Mouse (Mus musculus) forebrain, postnatal 0 days (tissue): ENCODE results near the gene Serpinb1c. TPM values are rescaled to one million over a fixed set of nuclear protein-coding genes. Genes with fewer than 3 reads are reported as not detected.
"Not testable (repeated sequence)": the region's sequence is repeated elsewhere in the genome, so short reads cannot be mapped to it uniquely, and the experiment has no call there.

Experiments used
- ATAC-seq: fragments of 200-750 bp; cut with Nextera tagmentation; 2 replicates; pipeline ENCODE4 v1.8.0; 2017; ENCODE audit warnings: mild to moderate bottlenecking, moderate library complexity
- DNase-seq: peaks from one replicate; pipeline ENCODE4 v3.0.0-alpha.2; 2015
- H3K27ac ChIP-seq: fragments of 300-500 bp; sonication (generic); 2 replicates; pipeline ENCODE4 v1.5.1; 2014; ENCODE audit warnings: low read depth, mild to moderate bottlenecking, antibody characterized with exemption, low read length, moderate library complexity, mixed read lengths
- H3K27me3 ChIP-seq: fragments of 300-500 bp; sonication (generic); 2 replicates; pipeline ENCODE4 v1.6.1; 2014; ENCODE audit warnings: mild to moderate bottlenecking, low read length, mixed read lengths; ENCODE audit not compliant: insufficient read depth
- H3K36me3 ChIP-seq: fragments of 300-500 bp; sonication (generic); 2 replicates; pipeline ENCODE4 v1.6.1; 2014; ENCODE audit warnings: mild to moderate bottlenecking, moderate library complexity; ENCODE audit not compliant: insufficient read depth
- H3K4me1 ChIP-seq: fragments of 300-500 bp; sonication (generic); 2 replicates; pipeline ENCODE4 v1.6.1; 2014; ENCODE audit warnings: antibody characterized with exemption; ENCODE audit not compliant: insufficient read depth
- H3K4me2 ChIP-seq: fragments of 300-500 bp; sonication (generic); 2 replicates; pipeline ENCODE4 v1.6.1; 2014; ENCODE audit warnings: low read depth, mild to moderate bottlenecking, moderate library complexity
- H3K4me3 ChIP-seq: fragments of 300-500 bp; sonication (generic); 2 replicates; pipeline ENCODE4 v1.5.1; 2014; ENCODE audit warnings: low read depth, low read length, mixed read lengths
- H3K9ac ChIP-seq: fragments of 300-500 bp; sonication (generic); 2 replicates; pipeline ENCODE4 v1.6.1; 2014; ENCODE audit warnings: mild to moderate bottlenecking
- H3K9me3 ChIP-seq: fragments of 300-500 bp; sonication (generic); 2 replicates; pipeline ENCODE4 v1.6.1; 2016; ENCODE audit warnings: low read length
- CTCF ChIP-seq: sonication (generic); IDR thresholded peaks from 2 replicates; pipeline ENCODE4 v1.5.1; 2016; ENCODE audit warnings: antibody characterized with exemption, control low read depth, low read depth
- WGBS: fragments of 180-500 bp; shearing (Covaris S2); extraction: QIAGEN DNeasy Blood & Tissue Kit; methylation state at CpG from one replicate; pipeline ENCODE4 v1.1.7; 2014; 5-methylcytosine and 5-hydroxymethylcytosine counted together
- polyA plus RNA-seq: library from polyadenylated mRNA; unstranded; fragments of >200 nt; fragmentation: Nextera tagmentation; extraction: Ambion mirVana; gene quantifications from 2 replicates; pipeline ENCODE4 v1.2.1, GENCODE M21; 2015
- total RNA-seq: library from RNA; depleted of rRNA; stranded (reverse); fragments of >200 nt; gene quantifications from 2 replicates; pipeline ENCODE4 v1.2.3, GENCODE M21; 2014

The Serpinb1c gene
- total and polyA plus RNA-seq, 2 experiments from 2014 or later: not detected

DNA sequence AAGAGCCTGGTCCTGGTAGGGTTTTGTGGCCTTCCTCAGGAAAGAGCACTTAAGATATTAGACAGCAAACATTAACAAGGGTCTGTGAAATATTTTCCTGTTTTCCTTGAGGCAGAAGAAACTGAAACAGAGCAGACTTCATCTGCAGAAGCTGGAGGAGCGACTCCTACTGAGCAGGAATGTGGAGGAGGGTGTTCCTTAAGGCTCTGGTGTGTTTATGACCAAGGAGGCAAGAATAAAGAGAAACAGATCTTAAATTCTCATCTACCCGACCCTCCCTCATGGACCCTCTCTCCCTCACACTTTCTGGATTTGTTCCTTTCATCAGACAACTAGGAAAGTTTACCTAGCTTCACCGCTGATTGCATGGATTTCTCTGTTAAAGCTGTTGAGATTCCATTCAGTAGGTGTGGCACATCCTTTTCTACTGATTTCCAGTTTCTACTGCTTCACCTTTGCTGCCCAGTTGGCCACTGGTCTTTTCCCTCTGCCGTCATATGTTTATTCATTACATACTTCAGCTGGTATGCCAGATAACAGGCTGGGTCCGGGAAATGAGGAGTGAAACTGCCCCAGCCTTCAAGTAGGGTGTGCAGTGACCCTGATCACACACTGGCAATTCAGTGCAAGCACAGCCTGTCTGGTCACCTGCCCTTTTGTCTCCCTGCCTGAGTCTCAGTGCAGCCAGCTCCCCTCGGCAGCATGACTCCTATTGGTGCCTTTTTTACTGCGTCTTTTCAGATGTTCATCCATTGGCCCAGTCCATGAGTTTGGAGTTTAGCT is 26.8 kb upstream of the Serpinb1c start:
- ATAC-seq (no peak), DNase-seq (no peak)
- WGBS: 68% methylated on average over 7 of the region's 7 CpGs
- Histone ChIP-seq H3K4me2 (no peak overlapping the region), H3K36me3 (no peaks in the 10 kb centered on the region), H3K27ac (no peak overlapping the region), H3K9ac (no peak overlapping the region), H3K4me1 (no peaks in the 10 kb centered on the region), H3K4me3 (no peak overlapping the region), H3K9me3 (no peaks in the 10 kb centered on the region), H3K27me3 (no peaks in the 10 kb centered on the region)
- TF ChIP-seq CTCF: no peak

DNA sequence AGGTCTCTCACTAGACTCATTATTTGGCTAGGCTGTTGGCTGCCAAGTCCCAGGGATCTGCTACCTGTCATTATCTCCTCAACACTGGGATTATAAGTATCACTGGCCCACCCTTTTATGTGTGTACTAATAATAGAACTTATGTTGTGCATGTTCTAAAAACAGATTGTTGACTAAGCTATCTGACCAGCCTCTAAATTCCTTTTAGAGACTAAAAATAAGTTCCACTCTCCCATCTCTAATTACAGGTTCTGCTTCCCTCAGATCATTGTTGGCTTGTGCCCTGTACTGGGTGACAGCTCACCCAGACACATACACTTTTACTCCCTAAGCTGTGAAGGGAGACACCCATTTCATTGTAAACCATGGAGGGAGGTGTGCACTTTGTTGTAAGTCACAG is 24.6 kb upstream of the Serpinb1c start:
- H3K27me3 ChIP-seq: no peaks in the 10 kb centered on the region
- ATAC-seq: no peak
- H3K9me3 ChIP-seq: no peaks in the 10 kb centered on the region
- no peaks in the 10 kb centered on the region for H3K36me3 ChIP-seq
- no peak for TF ChIP-seq CTCF
- no peaks in the 10 kb centered on the region for H3K4me1 ChIP-seq
- no peak overlapping the region for H3K27ac ChIP-seq
- H3K9ac ChIP-seq: no peak overlapping the region
- no peak overlapping the region for H3K4me2 ChIP-seq
- no peak overlapping the region for H3K4me3 ChIP-seq
- DNase-seq: no peak

- H3K4me3 ChIP-seq: no peak overlapping the region
- ATAC-seq: no peak
- no peak for TF ChIP-seq CTCF
Measured at GRCm38 (mm10) chr13:32912770-32913380, 14.9 kb upstream of the Serpinb1c start.

DNA sequence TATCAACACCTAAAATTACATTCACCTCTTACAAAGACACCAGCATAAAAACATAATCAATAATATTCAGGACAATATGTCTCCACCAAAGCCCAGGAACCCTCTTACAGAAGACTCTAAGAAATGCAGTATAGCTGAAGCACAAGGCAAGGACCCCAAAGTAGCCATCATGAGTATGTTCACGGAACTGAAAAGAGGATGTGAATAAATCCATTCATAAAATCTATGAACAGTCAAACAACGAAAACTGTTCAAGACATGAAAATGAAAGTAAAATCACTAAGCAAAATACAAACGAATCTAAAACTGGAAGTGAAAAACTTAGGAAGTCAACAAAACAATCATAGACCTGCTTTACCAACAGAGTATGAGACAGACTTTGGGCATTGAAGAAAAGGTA is 10.2 kb upstream of the Serpinb1c start:
- H3K4me1 ChIP-seq: no peaks in the 10 kb centered on the region
- DNase-seq (no peak), ATAC-seq (no peak)
- no peaks in the 10 kb centered on the region for H3K36me3 ChIP-seq
- H3K9ac ChIP-seq: no peak overlapping the region
- no peak for TF ChIP-seq CTCF
- 85% methylated on average over 3 of the region's 3 CpGs for WGBS
- no peaks in the 10 kb centered on the region for H3K9me3 ChIP-seq
- H3K27me3 ChIP-seq: no peaks in the 10 kb centered on the region
- H3K27ac ChIP-seq: no peak overlapping the region
- H3K4me3 ChIP-seq: no peak overlapping the region
- no peak overlapping the region for H3K4me2 ChIP-seq

More at GRCm38 (mm10) chr13:32912770-32913380, 14.9 kb upstream of the Serpinb1c start:
- no peaks in the 10 kb centered on the region for H3K4me1 ChIP-seq
- no peaks in the 10 kb centered on the region for H3K27me3 ChIP-seq
- H3K9me3 ChIP-seq: no peaks in the 10 kb centered on the region
- DNase-seq: no peak
- no peak overlapping the region for H3K9ac ChIP-seq
- no peak overlapping the region for H3K27ac ChIP-seq
- H3K36me3 ChIP-seq: no peaks in the 10 kb centered on the region
- no peak overlapping the region for H3K4me2 ChIP-seq

GRCm38 (mm10) chr13:32903211-32903873 is 5.3 kb upstream of the Serpinb1c start:
- no peaks in the 10 kb centered on the region for H3K9me3 ChIP-seq
- no peak overlapping the region for H3K9ac ChIP-seq
- ATAC-seq (peak; percentile 97), DNase-seq (peak; percentile 90)
- 37% methylated on average over 8 of the region's 8 CpGs for WGBS
- H3K27ac ChIP-seq: no peak overlapping the region
- peak; percentile 95 for TF ChIP-seq CTCF
- no peaks in the 10 kb centered on the region for H3K4me1 ChIP-seq
- no peaks in the 10 kb centered on the region for H3K27me3 ChIP-seq
- H3K4me2 ChIP-seq: no peak overlapping the region
- H3K36me3 ChIP-seq: no peaks in the 10 kb centered on the region
- no peak overlapping the region for H3K4me3 ChIP-seq

- Histone ChIP-seq H3K9ac (no peak overlapping the region), H3K4me3 (no peak overlapping the region), H3K4me1 (no peaks in the 10 kb centered on the region), H3K36me3 (no peaks in the 10 kb centered on the region), H3K9me3 (no peaks in the 10 kb centered on the region), H3K27ac (no peak overlapping the region), H3K4me2 (no peak overlapping the region), H3K27me3 (no peaks in the 10 kb centered on the region)
- 19% methylated on average over 4 of the region's 4 CpGs for WGBS
- peak; percentile 83 for DNase-seq
- peak; percentile 87 for ATAC-seq
- peak; percentile 83 for TF ChIP-seq CTCF
Measured at GRCm38 (mm10) chr13:32902481-32903015, 4.5 kb upstream of the Serpinb1c start.

- H3K9ac ChIP-seq: no peak overlapping the region
- no peak overlapping the region for H3K4me3 ChIP-seq
- TF ChIP-seq CTCF: peak; percentile 47; the same call in 1 of the 2 replicates
- peak; percentile 15 for DNase-seq
- no peak for ATAC-seq
- no peaks in the 10 kb centered on the region for H3K9me3 ChIP-seq
- 10% methylated on average over 2 of the region's 2 CpGs for WGBS
- no peaks in the 10 kb centered on the region for H3K36me3 ChIP-seq
- no peaks in the 10 kb centered on the region for H3K4me1 ChIP-seq
- no peaks in the 10 kb centered on the region for H3K27me3 ChIP-seq
- no peak overlapping the region for H3K4me2 ChIP-seq
- no peak overlapping the region for H3K27ac ChIP-seq
Measured at GRCm38 (mm10) chr13:32900639-32901038, 2.6 kb upstream of the Serpinb1c start.

- not testable (repeated sequence) for ATAC-seq, H3K4me1 ChIP-seq, H3K9ac ChIP-seq, H3K36me3 ChIP-seq, H3K4me2 ChIP-seq, H3K4me3 ChIP-seq, H3K9me3 ChIP-seq, H3K27me3 ChIP-seq, DNase-seq, H3K27ac ChIP-seq
- WGBS: 73% methylated on average over 1 of the region's 2 CpGs
Measured at GRCm38 (mm10) chr13:32899114-32899513, 1.1 kb upstream of the Serpinb1c start.
